Mouse (Mus musculus) liver, embryonic 14.5 days (tissue): ENCODE data around the gene Raly. TPM values are rescaled to one million over a fixed set of nuclear protein-coding genes. Genes with fewer than 3 reads are reported as not detected.

Experiments used
- ATAC-seq: fragments of 200-750 bp; cut with Nextera tagmentation; 2 replicates; pipeline ENCODE4 v1.8.0; 2017; ENCODE audit warnings: moderate number of reproducible peaks, mild to moderate bottlenecking, moderate library complexity; ENCODE audit not compliant: insufficient read depth
- DNase-seq, 3 experiments: peaks; one replicate each; pipeline ENCODE4 v3.0.0-alpha.2; 2012 to 2013; ENCODE audit warnings: low read depth in 3 of 3, low spot score in 3 of 3
- H3K27ac ChIP-seq: fragments of 300-500 bp; sonication (generic); 2 replicates; pipeline ENCODE4 v1.5.1; 2014; ENCODE audit warnings: moderate library complexity, mild to moderate bottlenecking, control low read depth, inconsistent platforms
- H3K27me3 ChIP-seq: fragments of 300-500 bp; sonication (generic); 2 replicates; pipeline ENCODE4 v1.6.1; 2014; ENCODE audit warnings: mild to moderate bottlenecking, low read length, moderate library complexity; ENCODE audit not compliant: control insufficient read depth, insufficient read depth
- H3K36me3 ChIP-seq: fragments of 300-500 bp; sonication (generic); replicated peaks from 2 replicates; pipeline ENCODE4 v1.6.1; 2014; ENCODE audit warnings: low read depth; ENCODE audit not compliant: control insufficient read depth, insufficient read depth
- H3K4me1 ChIP-seq, 2 experiments: fragments of 200-500 bp in 1 of 2; fragments of 300-500 bp in 1 of 2; sonication (generic) in 1 of 2; replicated peaks; 2 replicates each; pipeline ENCODE4 v1.6.1; 2012 to 2014; ENCODE audit warnings: antibody characterized with exemption in 1 of 2, inconsistent platforms in 1 of 2, low read length in 1 of 2; ENCODE audit not compliant: control insufficient read depth in 2 of 2, insufficient read depth in 2 of 2
- H3K4me2 ChIP-seq: fragments of 300-500 bp; sonication (generic); 2 replicates; pipeline ENCODE4 v1.6.1; 2014; ENCODE audit warnings: low read depth, mild to moderate bottlenecking, control low read depth, moderate library complexity
- H3K4me3 ChIP-seq, 2 experiments: fragments of 200-500 bp in 1 of 2; fragments of 300-500 bp in 1 of 2; sonication (generic) in 1 of 2; 2 replicates each; pipeline ENCODE4 v1.5.1; 2012 to 2014; ENCODE audit warnings: low read depth in 2 of 2, low read length in 2 of 2, mild to moderate bottlenecking in 2 of 2, control low read depth in 1 of 2, inconsistent platforms in 1 of 2, moderate library complexity in 1 of 2; ENCODE audit not compliant: insufficient read depth in 1 of 2
- H3K9ac ChIP-seq: fragments of 300-500 bp; sonication (generic); replicated peaks from 2 replicates; pipeline ENCODE4 v1.6.1; 2014; ENCODE audit warnings: mild to moderate bottlenecking, control low read depth, moderate library complexity
- H3K9me3 ChIP-seq: fragments of 300-500 bp; sonication (generic); 2 replicates; pipeline ENCODE4 v1.6.1; 2016; ENCODE audit warnings: low read length, mixed read lengths; ENCODE audit not compliant: control insufficient read depth
- CTCF ChIP-seq: IDR thresholded peaks from 2 replicates; pipeline ENCODE4 v1.5.1; 2016; ENCODE audit warnings: antibody characterized with exemption, low read depth, control low read depth
- EP300 ChIP-seq: IDR thresholded peaks from 2 replicates; pipeline ENCODE4 v1.6.1; 2016; ENCODE audit warnings: antibody characterized with exemption, low read depth
- WGBS: fragments of 180-500 bp; shearing (Covaris S2); extraction: QIAGEN DNeasy Blood & Tissue Kit; methylation state at CpG from one replicate; pipeline ENCODE4 v1.1.7; 2014; ENCODE audit not compliant: insufficient replicate concordance; 5-methylcytosine and 5-hydroxymethylcytosine counted together
- polyA plus RNA-seq, 2 experiments: library from polyadenylated mRNA; depleted of rRNA in 1 of 2; stranded (reverse) in 1 of 2; unstranded in 1 of 2; fragments of >200 nt; fragmentation: Nextera tagmentation in 1 of 2; extraction: Ambion mirVana in 1 of 2; gene quantifications; 2 replicates each; pipeline versions ENCODE4 v1.2.1 to v1.2.3; 2012 to 2014

The Raly gene
- polyA plus RNA-seq, 2 experiments, result 35.9 to 237 TPM

GRCm38 (mm10) chr2:154827521-154827920 lies 36.6 kb downstream of the Raly start:
- no peak overlapping the region for H3K4me2 ChIP-seq
- H3K27ac ChIP-seq, result no peak overlapping the region
- WGBS, result 90% methylated on average over 4 of the region's 4 CpGs
- H3K36me3 ChIP-seq, result peaks cover 8% of the 10 kb centered on the region
- TF ChIP-seq CTCF (no peak), EP300 (no peak)
- H3K9ac ChIP-seq, result no peak overlapping the region
- H3K4me3 ChIP-seq, result no peak overlapping the region
- ATAC-seq (no peak), DNase-seq (no peak)
- no peaks in the 10 kb centered on the region for H3K27me3 ChIP-seq
- no peaks in the 10 kb centered on the region for H3K9me3 ChIP-seq
- H3K4me1 ChIP-seq, result peaks cover 17 to 19% of the 10 kb centered on the region in 2 experiments

GRCm38 (mm10) chr2:154832471-154832870 lies 41.6 kb downstream of the Raly start:
- peaks cover 19 to 21% of the 10 kb centered on the region in 2 experiments for H3K4me1 ChIP-seq
- DNase-seq (no peak), ATAC-seq (no peak)
- H3K9me3 ChIP-seq, result no peaks in the 10 kb centered on the region
- WGBS, result 38% methylated on average over 4 of the region's 4 CpGs
- no peak overlapping the region for H3K27ac ChIP-seq
- H3K9ac ChIP-seq, result no peak overlapping the region
- H3K27me3 ChIP-seq, result no peaks in the 10 kb centered on the region
- H3K36me3 ChIP-seq, result peaks cover 5% of the 10 kb centered on the region; the same call in 1 of the 2 replicates
- TF ChIP-seq CTCF, result no peak
- TF ChIP-seq EP300, result no peak
- H3K4me3 ChIP-seq, result no peak overlapping the region
- H3K4me2 ChIP-seq, result peak overlapping the region; percentile 2

DNA sequence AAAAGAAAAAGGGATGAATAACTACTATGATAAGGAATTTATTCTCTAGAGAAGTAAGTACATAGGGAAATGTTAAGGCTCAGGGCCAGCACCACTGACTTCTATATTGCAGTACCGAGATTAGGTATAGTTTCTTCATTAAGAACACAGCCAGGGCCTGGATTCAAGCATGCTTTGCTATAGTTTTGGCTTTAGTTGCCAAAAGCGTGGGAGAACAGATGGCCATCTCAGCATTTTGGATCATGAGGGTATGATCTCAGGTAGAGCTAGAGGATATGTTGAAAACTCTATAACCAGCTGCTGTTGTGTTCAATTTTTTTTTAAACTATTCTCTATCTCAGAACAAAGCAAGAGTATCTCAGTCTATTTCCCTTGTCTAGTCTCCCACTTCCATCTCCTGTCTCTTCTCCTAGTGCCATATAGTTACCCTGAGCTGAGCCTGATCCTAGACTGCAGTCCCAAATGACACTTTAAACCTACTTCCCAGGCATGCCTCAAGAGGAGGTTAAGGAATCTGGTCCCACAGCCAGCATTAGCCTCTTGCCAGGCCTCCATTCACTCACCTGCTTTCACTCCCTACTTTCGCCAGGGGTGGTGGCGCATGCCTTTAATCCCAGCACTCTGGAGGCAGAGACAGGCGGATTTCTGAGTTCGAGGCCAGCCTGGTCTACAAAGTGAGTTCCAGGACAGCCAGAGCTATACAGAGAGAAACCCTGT lies 43.4 kb downstream of the Raly start:
- DNase-seq, result no peak
- no peak for ATAC-seq
- Histone ChIP-seq H3K27ac (no peak overlapping the region), H3K4me1 (peaks cover 19 to 21% of the 10 kb centered on the region in 2 experiments), H3K9ac (no peak overlapping the region), H3K36me3 (peaks cover 5% of the 10 kb centered on the region; the same call in 1 of the 2 replicates), H3K9me3 (no peaks in the 10 kb centered on the region), H3K4me3 (no peak overlapping the region), H3K4me2 (no peak overlapping the region), H3K27me3 (no peaks in the 10 kb centered on the region)
- TF ChIP-seq CTCF (no peak), EP300 (no peak)
- WGBS, result 90% methylated on average over 6 of the region's 6 CpGs

DNA sequence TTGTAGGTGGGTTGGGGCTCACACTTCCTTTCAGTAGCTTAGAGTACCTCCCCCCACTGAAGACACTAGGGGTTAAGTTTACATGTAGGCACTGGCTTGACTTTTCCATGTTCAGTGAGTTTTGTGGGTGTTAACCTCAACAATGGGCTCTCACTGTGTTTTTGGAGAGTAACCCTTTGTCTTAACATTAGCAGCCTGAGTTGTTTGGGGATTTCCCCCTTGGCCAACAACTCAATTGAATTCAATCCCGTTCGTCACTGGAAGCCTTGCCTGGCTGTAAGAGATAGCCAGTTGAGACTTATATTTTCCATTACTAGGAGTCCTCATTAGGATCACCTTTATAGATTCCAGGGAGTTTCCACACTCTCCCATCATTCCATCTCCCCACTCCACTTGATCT lies 45.6 kb downstream of the Raly start:
- TF ChIP-seq CTCF, result no peak
- TF ChIP-seq EP300, result no peak
- WGBS, result 85% methylated on average over 2 of the region's 2 CpGs
- H3K4me1 ChIP-seq, result peaks cover 12% of the 10 kb centered on the region in 2 experiments

GRCm38 (mm10) chr2:154848086-154848485 lies 57.2 kb downstream of the Raly start:
- Histone ChIP-seq H3K4me1 (no peaks in the 10 kb centered on the region), H3K36me3 (peaks cover 19% of the 10 kb centered on the region), H3K9ac (no peak overlapping the region), H3K27me3 (no peaks in the 10 kb centered on the region), H3K4me3 (no peak overlapping the region), H3K9me3 (no peaks in the 10 kb centered on the region), H3K27ac (no peak overlapping the region), H3K4me2 (no peak overlapping the region)
- TF ChIP-seq EP300, result no peak
- TF ChIP-seq CTCF, result no peak
- DNase-seq (no peak), ATAC-seq (no peak)

More for the DNA sequence above, 45.6 kb downstream of the Raly start:
- Histone ChIP-seq H3K36me3 (peaks cover 2% of the 10 kb centered on the region; the same call in 1 of the 2 replicates), H3K9ac (no peak overlapping the region), H3K4me3 (no peak overlapping the region), H3K27me3 (no peaks in the 10 kb centered on the region), H3K9me3 (no peaks in the 10 kb centered on the region), H3K27ac (no peak overlapping the region), H3K4me2 (no peak overlapping the region)
- ATAC-seq (no peak), DNase-seq (no peak)
